Mouse (Mus musculus) c-Kit-negative CD71-positive TER-119-positive erythroid progenitor cells, embryonic 14.5 days (primary cell): ENCODE measurements around the gene Slc15a1.
A peak's percentile ranks its signal among the peaks of the same experiment; 100 is the strongest.
"Not testable (repeated sequence)": the region's sequence is repeated elsewhere in the genome, so short reads cannot be mapped to it uniquely, and the experiment has no call there.

ENCODE experiments used
- DNase-seq: peaks from one replicate; pipeline ENCODE4 v3.0.0-alpha.2; 2013; ENCODE audit warnings: low read depth, low spot score

Slc15a1 gene

DNA sequence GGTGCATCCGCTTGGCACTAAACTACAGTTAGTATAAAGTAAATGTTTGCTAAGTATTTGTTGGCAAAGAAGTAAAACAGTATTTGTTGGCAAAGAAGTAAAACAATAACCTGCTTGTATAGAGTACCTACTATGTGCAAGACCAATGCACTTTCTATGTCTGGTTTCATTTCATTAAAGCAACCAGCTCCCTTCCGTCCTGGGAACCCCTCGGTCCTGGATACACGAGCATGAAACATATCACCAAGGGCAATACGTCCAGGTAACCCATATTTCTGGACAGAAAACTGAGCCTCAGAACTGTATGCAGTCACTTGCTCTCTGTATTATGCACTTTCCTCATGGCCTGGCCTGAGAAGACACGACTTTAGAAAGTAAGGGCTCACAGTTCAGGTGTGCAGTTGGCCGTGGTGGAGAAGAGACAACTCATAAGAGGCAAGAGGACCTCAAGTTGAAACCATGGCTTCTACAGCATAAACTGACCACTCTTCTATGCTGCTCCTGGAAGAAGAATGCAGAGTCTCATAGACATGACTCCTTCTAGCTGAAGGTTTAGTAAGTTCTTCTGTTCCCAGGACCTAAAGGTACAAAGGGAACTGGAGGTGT, 53.5 kb downstream of the Slc15a1 start:
- no peak for DNase-seq

DNA sequence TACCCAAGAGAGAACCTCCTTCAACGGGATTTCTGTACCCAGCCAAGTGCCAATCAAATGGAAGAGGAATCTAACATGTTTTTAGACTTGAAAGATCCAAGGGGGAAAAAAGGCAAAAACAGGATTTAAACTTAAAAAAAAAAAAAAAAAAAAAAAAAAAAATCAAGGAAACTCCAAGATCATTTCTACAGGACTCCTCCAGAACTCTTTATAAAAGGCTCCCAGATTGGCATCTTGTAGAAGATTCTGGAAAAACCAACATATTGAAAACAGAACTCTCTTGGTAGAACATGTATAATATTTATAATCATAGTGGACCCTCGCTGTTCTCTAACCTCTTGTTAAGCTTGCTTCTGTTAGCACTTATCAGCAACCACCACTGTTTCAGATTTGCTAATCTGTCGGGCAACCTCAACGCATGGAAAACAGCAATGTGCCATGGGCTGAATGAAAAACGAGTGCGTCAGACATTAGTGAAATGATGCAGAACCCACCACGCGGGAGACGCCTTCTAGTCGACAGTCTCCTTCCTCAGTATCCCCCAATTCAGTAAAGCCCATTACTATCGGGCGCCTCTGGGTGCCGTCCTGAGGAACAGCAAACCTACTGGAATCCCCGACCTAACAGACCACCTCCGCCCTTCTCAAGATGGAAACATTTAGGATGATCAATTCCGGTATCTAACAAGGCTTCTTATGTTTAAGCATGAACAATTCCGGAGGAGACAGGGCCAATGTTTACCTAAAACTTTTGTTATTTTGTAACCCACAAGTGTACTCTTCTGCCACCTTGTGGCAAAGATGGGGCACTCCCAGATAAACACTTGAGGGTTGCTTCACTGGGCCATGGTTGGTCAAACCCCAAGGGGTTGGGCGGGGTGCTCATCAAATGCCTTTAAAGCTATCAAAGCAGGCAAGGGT, 54.3 kb downstream of the Slc15a1 start:
- no peak for DNase-seq

DNA sequence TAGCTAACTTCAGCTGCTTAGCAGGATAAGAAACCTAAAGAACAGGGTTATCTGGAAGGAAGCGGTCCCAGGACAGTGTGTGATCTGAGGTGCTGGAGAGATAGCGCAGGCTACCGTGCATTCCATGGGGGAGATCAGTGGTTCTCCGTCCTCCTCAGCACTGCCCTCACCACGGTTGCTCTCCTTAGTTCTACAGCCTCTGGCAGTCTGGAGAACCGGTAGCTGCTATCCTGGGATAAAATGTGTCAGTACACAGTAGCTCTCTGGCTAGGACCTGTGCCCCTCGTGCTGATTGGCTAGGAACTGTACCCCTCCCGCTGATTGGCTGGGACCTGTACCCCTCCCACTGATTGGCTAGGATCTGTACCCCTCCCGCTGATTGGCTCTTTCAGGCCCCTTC, 58.1 kb downstream of the Slc15a1 start:
- DNase-seq: peak; percentile 48

GRCm38 (mm10) chr14:121445194-121445593, 59.9 kb downstream of the Slc15a1 start:
- DNase-seq: no peak

GRCm38 (mm10) chr14:121440807-121441206, 64.2 kb downstream of the Slc15a1 start:
- no peak for DNase-seq

- DNase-seq: no peak
These were observed 68.0 kb downstream of the Slc15a1 start for GRCm38 (mm10) chr14:121437026-121437425.

DNA sequence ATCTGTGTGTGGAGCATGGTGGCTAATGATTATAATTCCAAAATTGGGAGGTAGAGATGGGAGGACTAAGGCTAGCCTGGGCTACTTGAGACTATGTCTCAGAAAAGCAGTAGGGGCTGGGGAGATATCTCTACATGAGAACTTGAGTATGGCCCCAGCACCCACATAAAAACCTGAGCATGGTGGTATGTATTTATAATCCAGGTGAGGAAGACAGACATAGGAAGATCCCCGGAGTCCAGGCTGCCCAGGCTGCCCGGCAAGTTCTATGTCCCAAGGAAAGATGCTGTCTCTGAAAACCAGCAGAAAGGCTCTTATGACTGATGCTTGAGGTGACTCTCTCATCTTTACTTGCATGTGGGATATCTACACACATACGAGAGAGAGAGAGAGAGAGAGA, 68.6 kb downstream of the Slc15a1 start:
- DNase-seq: no peak

- no peak for DNase-seq
These were observed 69.3 kb downstream of the Slc15a1 start for GRCm38 (mm10) chr14:121435794-121436193.

DNA sequence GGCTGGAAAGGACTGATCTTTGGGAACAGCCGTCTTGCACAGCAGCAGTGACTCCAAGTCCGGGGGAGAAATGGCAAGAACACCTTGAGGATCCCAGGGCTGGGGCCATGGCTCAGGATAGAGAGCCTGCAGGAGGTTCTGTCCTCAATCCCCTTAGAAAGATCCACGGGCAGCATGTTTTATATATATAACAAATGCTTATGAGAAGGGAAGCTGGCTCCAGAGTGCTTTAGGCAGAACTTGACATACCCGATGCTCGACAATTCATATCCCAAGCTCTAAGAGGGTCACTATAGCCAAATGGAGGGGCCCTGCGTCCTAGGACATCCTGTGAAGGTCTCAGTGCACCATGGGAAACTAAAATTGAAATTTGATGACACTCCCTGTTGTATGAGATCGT, 73.8 kb downstream of the Slc15a1 start:
- DNase-seq: no peak

DNA sequence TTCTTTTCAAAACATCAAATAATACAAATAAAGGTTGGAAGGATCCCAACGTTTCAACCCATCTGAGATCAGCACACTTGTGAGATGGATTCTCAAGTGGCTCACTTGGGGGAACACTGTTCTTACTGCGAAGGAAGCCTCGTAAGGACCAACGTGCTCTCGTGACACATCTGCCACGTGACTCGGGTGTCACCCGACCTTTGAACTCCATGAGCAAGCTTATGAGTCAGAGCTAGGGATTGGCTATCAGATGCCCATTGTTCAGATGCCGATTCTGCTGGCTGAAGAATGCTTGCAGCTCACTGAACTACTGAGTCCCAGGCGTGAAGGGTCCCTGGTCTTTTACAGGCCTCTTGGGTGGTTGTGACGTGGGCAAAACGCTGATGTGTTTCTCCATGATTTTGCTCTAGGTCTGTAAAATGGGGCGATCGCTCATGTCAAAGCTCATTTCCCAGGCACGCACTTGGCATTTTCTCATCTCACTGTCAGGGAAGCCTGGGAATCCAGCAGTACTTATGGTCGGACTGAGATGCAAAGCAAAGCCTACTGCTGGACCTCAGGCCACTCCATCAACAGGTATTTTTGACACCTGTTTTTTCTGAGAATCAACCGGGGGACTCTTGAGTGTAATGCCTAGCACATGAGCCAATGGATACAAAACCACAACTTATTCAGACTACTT, 75.1 kb downstream of the Slc15a1 start:
- DNase-seq: no peak

GRCm38 (mm10) chr14:121428148-121428547, 76.9 kb downstream of the Slc15a1 start:
- DNase-seq: no peak

- DNase-seq: no peak
These were observed 78.3 kb downstream of the Slc15a1 start for GRCm38 (mm10) chr14:121426743-121427142.

GRCm38 (mm10) chr14:121425004-121425793, 79.9 kb downstream of the Slc15a1 start:
- DNase-seq: no peak

DNA sequence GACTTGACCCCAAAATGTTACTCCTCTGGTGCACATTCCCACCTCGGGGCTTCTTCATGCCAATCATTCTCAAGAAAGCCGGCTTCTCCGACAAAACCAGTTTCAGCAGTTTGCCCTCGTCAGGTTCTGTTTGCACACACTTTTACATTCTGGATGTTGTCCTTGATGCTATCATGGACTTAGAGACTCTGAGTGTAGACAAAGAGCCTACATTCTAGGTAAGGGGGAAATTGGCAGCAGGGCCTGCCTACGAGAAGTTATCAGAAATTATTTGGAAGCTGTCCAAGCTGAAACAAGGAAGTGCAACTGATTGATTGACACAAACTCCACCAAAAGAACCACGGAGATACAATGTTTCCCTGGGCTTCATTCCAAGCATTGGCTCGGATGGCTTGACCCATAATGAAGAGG, 81.7 kb downstream of the Slc15a1 start:
- no peak for DNase-seq

GRCm38 (mm10) chr14:121422664-121423340, 82.2 kb downstream of the Slc15a1 start:
- peak; percentile 39 for DNase-seq

DNA sequence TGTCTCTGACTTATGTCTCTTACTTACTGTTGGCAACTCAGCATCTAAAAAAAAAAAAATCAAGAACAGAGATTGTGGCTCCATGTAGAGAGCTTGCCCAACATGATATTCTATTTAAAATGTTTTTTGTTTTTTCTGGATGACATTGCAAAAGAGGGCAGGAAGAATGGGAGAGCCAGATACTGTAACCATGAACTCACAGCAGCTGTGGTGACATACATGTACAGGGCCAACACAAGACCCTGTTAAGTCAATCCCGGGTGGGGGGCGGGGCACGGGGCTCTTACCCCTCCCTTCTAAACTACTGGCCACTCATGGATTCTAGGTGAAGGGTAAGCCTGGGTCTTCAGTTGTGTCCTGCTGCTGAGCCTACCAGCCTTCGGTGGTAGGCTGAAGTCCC, 83.1 kb downstream of the Slc15a1 start:
- DNase-seq: no peak

DNA sequence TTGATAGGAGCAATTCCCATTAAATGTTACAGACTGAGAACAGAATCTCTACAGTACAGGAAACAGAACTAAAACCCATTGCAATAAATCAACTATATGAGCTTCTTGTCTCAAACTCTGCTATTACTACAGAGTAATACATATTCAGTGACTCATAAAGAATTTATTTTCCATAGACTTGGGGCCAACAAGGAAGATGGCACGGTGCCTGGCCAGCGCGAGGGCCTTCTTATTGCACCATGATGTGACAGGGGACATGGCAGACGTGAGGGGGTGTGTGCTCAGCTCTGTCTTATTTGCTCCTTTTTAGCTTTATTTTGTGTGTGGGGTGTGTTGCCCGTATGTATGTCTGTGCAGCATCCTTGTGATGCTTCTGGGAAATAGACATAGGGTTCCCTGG, 87.5 kb downstream of the Slc15a1 start:
- DNase-seq: no peak

DNA sequence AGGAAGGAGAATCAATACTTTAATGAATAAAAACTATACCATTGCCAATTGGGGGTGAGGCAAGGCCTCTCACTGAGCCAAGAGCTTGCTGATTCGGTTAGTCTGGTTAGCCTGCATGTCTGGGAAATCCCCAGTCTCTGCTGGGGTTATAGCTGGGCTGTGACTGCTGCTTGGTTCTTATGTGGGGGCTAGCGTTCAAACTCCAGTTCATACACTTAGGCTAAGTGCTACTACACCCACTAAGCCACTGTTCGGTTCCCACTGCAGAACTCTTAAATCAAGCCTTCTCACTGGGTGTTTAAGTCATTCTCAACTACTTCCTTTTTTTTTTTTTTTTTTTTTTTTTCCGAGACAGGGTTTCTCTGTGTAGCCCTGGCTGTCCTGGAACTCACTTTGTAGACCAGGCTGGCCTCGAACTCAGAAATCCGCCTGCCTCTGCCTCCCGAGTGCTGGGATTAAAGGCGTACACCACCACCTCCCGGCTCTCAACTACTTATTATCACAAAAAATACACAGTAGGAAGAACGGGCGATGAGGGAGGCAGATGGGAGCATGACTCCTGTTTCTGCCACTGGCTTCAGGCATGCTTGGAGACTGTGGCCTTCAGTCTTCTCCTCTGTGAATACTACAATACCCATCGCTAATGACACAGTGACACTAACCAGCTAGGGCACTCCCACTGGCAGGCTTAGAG, 88.3 kb downstream of the Slc15a1 start:
- DNase-seq: no peak

- DNase-seq: no peak
These were observed 90.3 kb downstream of the Slc15a1 start for GRCm38 (mm10) chr14:121414635-121415241.

- DNase-seq: not testable (repeated sequence)
These were observed 91.3 kb downstream of the Slc15a1 start for GRCm38 (mm10) chr14:121413726-121414125.
